Mouse (Mus musculus) inflammation-experienced regulatory T-cells (primary cell): ENCODE measurements around the gene Dek. TPM values are rescaled to one million over a fixed set of nuclear protein-coding genes. Genes with fewer than 3 reads are reported as not detected.

Experiments
- polyA plus RNA-seq, 2 experiments: library from polyadenylated mRNA; unstranded; fragments of 100-300 nt; shearing (Covaris generic); gene quantifications; one replicate each; pipeline ENCODE4 v1.2.1; 2017

Gene Dek
- 100 to 1,000 TPM; 158 to 159 TPM for polyA plus RNA-seq

DNA sequence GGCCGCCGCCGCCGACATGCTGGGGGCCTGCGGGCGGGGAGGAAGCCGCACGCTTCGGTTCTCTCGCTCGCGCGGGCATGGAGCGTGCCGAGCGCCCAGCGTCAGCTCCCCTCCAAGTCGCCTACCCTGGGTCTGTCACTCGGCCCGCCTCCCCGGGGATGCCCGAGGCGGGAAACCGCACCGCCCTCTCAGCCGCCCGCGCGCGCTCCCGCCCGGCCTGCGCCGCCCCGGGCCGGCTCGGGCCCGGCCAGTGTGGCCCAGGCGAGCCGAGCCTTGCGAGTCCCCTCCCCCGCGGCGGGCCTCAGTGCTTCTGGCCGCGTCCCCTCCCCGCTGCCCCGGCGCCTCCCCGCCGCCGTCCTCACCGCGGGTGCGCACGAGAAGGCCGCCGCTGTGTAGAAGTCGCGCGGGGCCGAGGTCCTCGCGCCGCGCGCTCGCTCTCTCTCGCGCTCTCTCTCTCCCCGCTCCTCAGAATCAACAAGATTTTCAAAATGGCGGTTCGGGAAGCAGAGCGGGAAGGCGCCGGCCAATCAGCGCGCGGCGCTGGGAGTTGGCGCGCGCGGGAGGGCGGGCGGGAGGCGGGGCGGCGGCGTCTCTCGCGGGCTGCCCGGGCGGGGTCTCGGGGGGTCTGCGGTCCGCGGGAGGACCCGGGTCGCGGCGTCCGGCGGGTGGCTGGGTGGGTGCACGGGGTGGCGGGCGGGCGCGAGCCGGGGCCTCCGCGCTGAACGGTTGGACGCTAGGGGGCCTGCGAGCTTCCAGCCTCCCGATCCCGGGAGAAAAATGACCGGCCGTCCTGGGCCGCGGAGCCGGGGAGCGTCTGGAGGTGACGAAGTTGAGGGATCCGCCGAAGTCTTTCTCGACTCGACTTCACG, at the start of gene Dek:
TSS of gene Dek (minus strand) at position 491 of the 869 bp plus-strand sequence.

DNA sequence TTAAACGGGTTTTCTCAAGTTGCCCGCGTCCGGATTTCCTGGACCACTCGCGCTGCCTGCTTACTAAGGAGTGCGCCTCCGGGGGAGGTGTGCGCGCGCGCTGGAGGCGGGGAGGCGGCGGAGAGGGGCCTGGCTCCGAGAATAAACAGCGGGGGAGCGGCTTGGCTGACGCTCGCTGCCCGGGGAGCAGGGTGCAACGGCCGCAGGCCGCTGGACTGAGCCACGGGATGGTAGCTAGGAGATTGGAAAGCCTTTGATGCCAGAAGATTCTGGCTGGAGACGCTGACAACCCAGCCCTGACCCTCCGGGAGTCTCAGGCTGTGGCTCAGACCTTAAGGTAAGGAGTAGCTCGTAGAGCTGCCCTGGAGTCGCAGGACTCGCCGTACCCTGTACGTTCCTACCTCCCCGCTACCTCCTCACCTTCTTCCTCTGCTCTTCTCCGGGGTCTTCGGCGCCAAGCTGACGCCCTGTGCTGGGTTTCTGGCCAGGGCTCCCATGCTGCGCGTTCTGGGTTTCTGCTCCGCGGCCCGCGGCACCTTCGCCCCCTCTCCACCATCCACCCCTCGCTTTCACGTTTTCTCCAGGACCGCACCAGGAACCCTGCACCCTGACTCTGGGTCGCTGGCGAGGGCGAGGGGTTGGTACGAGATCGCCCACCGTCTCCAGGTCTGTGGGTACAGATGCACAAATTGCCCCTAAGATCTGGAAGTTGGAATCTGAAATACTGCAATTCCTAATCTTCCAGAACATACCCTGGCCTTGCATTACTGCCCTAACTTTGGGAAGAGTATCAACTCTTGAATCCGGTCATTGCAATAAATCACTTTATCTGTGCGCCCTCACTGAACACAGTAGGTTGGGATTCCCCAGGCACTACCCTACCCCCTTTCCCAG, 16.8 kb upstream of the Dek start, which contains the start of gene Rnf144b:
TSS of gene Rnf144b (plus strand) at position 120 of the 894 bp plus-strand sequence.

DNA sequence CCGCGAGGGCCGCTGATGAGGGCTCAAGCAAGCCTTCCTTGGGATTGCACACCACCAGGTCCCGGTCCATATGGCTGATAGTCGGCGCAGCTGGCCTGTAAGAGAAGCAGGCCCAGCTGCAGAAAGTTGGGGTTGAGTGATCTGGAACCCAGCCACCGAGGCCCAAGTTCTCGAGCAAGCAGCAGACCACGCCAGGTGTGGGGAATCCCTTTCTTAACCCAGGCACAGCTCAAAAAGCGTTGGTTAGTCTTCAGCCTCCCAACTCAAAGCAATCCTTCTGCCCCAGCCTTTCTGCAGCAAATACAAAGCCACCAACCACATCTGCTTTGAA, 61.4 kb downstream of the Dek start, which contains the start of gene Tpmt:
TSS of gene Tpmt (minus strand) at position 121 of the 331 bp plus-strand sequence.

GRCm38 (mm10) chr13:47043030-47043680, 62.8 kb downstream of the Dek start, which contains the start of gene Kdm1b:
Gene Kdm1b, plus strand, starts transcription at chr13:47043499.

Other genes with a start within 250 kb of the Dek start
- gene Kif13a, start 176.3 kb downstream of the Dek start, polyA plus RNA-seq: 10 to 100 TPM; 18.9 to 32.2 TPM
- 1 to 10 TPM; 1.1 to 1.4 TPM for gene Nhlrc1, start 91.4 kb downstream of the Dek start, polyA plus RNA-seq
- gene Kdm1b, start 62.7 kb downstream of the Dek start, polyA plus RNA-seq: 10 to 100 TPM; 22.5 to 42.4 TPM
- gene Tpmt, start 61.5 kb downstream of the Dek start, polyA plus RNA-seq: 10 to 100 TPM in 1 of 2 experiments, 1 to 10 TPM in 1; 4.9 to 12.1 TPM
- gene Rnf144b, start 16.5 kb upstream of the Dek start, polyA plus RNA-seq: 1 to 10 TPM in 1 of 2 experiments, under 1 TPM in 1; 0.04 to 1.0 TPM